ENCODE assay signal across 10 mouse cellular contexts in genomic region chr7:102018034-102018433, GRCm38 (mm10). TPM values are rescaled to one million over a fixed set of nuclear protein-coding genes. Genes with fewer than 3 reads are reported as not detected.
DNase-seq lines count a peak whose midpoint lies in the region; ATAC-seq and TF ChIP-seq lines count a peak whose summit lies in the region.
"Had no signal": no experiment of that assay in that cellular context is flagged by ENCODE, and none has a peak within 500 bp of the region (broad histone marks: within the 10 kb centered on the region; RNA-seq: fewer than 3 reads in every experiment).

No protein-coding gene starts in this region.

- no peak overlapping the region for H3K4me3 ChIP-seq in cerebellum, adult 2 months (replicated peaks; ENCODE audit: insufficient read depth, low read depth, low read length)

- no peak for ATAC-seq in erythroid progenitor cell, adult 5-6 weeks (replicated peaks; ENCODE audit: low FRiP score, poor library complexity, severe bottlenecking)
- ATAC-seq: hindbrain, postnatal 0 days; Patski had no signal

- no peak for TF ChIP-seq POLR2A in cerebellum, adult 2 months (IDR thresholded peaks at IDR 0.05; ENCODE audit: borderline replicate concordance, insufficient read depth, low read length)

- DNase-seq in cerebellum, adult 2 months, result peak in 1 of 2 experiments; percentile 53
- DNase-seq in cerebellum, adult 9-10 months, result no peak
- peak; percentile 28 to 30 for DNase-seq in lung, adult 18-20 months
- no peak for DNase-seq in lung, postnatal 25 days (ENCODE audit: low spot score)
- peak; percentile 44 to 57 for DNase-seq in kidney, adult 8-10 months
- DNase-seq in lung, postnatal 36 days, result peak; percentile 46
- DNase-seq in layer of hippocampus, adult 8-10 months (ENCODE audit: low spot score in 2 of 2), result no peak

- H3K27me3 ChIP-seq in cerebellum, adult 2 months (ENCODE audit: control insufficient read depth, insufficient read depth, low read length), result no peaks in the 10 kb centered on the region
- H3K27me3 ChIP-seq: Patski had no signal

- H3K27ac ChIP-seq in cerebellum, adult 2 months (ENCODE audit: insufficient read depth, low read length), result peak overlapping the region; percentile 66
- H3K27ac ChIP-seq: hindbrain, postnatal 0 days had no signal

- 6% methylated on average over 7 of the region's 7 CpGs for WGBS in cerebellum, adult 2 months

- TF ChIP-seq CTCF in cerebellum, adult 2 months (IDR thresholded peaks at IDR 0.05; ENCODE audit: borderline replicate concordance, insufficient read depth, low read depth, low read length), result no peak

- H3K4me1 ChIP-seq in cerebellum, adult 2 months (ENCODE audit: control insufficient read depth, insufficient read depth, low read length), result peaks cover 16% of the 10 kb centered on the region

RNA-seq across cellular contexts. Expression of gene Il18bp, which starts 0.5 kb away (rescaled TPM):
- polyA plus RNA-seq in cerebellum, adult 2 months (2012; rRNA removed), result 13.7 and 14.6 TPM in 2 replicates
- total RNA-seq in erythroid progenitor cell, adult 5-6 weeks (2015; ENCODE audit: low replicate concordance), result 10.1 and 23.5 TPM in 2 replicates
- total RNA-seq in erythroid progenitor cell, adult 5-6 weeks (2017; ENCODE audit: low replicate concordance), result 3.7 and 10.2 TPM in 2 replicates
- 10 to 100 TPM in 3 of 4 experiments, 1 to 10 TPM in 1; 8.3 to 12.9 (median 11.1) TPM for total RNA-seq in layer of hippocampus, adult 8-10 months (2022)

RNA-seq across cellular contexts. Expression of gene Rnf121, which starts 47.2 kb away (rescaled TPM):
- polyA plus RNA-seq in cerebellum, adult 2 months (2012; rRNA removed), result 65.3 and 66.6 TPM in 2 replicates
- total RNA-seq in erythroid progenitor cell, adult 5-6 weeks (2015; ENCODE audit: low replicate concordance), result 5.0 and 16.2 TPM in 2 replicates
- total RNA-seq in erythroid progenitor cell, adult 5-6 weeks (2017; ENCODE audit: low replicate concordance), result 7.5 and 14.1 TPM in 2 replicates
- 10 to 100 TPM; 43.4 to 47.0 (median 44.9) TPM for total RNA-seq in layer of hippocampus, adult 8-10 months (2022)

RNA-seq across cellular contexts. Expression of gene Xndc1, which starts 47.3 kb away (rescaled TPM):
- 48.8 and 48.9 TPM in 2 replicates for polyA plus RNA-seq in cerebellum, adult 2 months (2012; rRNA removed)
- total RNA-seq in erythroid progenitor cell, adult 5-6 weeks (2015; ENCODE audit: low replicate concordance), result 22.7 and 23.1 TPM in 2 replicates
- total RNA-seq in erythroid progenitor cell, adult 5-6 weeks (2017; ENCODE audit: low replicate concordance), result 10.2 and 22.6 TPM in 2 replicates
- total RNA-seq in layer of hippocampus, adult 8-10 months (2022), result 10 to 100 TPM; 25.8 to 37.3 (median 31.9) TPM

RNA-seq across cellular contexts. Expression of gene Xntrpc, which starts 47.5 kb away (rescaled TPM):
- 3.8 and 4.7 TPM in 2 replicates for polyA plus RNA-seq in cerebellum, adult 2 months (2012; rRNA removed)
- total RNA-seq in erythroid progenitor cell, adult 5-6 weeks (2015; ENCODE audit: low replicate concordance), result 1.3 TPM in 1 of 2 replicates, not detected in the other
- total RNA-seq in erythroid progenitor cell, adult 5-6 weeks (2017; ENCODE audit: low replicate concordance), result 0.61 and 1.0 TPM in 2 replicates
- 1 to 10 TPM; 1.7 to 2.8 (median 2.3) TPM for total RNA-seq in layer of hippocampus, adult 8-10 months (2022)

Comparison
In these comparisons a context has a peak if more than half of its experiments do, and no peak if none do; other contexts are left out.
1. DNase-seq: peak in lung, adult 18-20 months (2 of 2), kidney, adult 8-10 months (2 of 2) and lung, postnatal 36 days (single experiment); none in cerebellum, adult 9-10 months (single experiment), lung, postnatal 25 days (single experiment) and layer of hippocampus, adult 8-10 months (0 of 2).